Mouse (Mus musculus) hindbrain, embryonic 13.5 days (tissue): ENCODE measurements around the gene Atxn7l1. TPM values are rescaled to one million over a fixed set of nuclear protein-coding genes. Genes with fewer than 3 reads are reported as not detected.
"Not testable (repeated sequence)": the region's sequence is repeated elsewhere in the genome, so short reads cannot be mapped to it uniquely, and the experiment has no call there.

ENCODE experiments used
- ATAC-seq: fragments of 200-750 bp; cut with Nextera tagmentation; 2 replicates; pipeline ENCODE4 v1.8.0; 2017; ENCODE audit warnings: moderate TSS enrichment; ENCODE audit not compliant: low FRiP score
- H3K27ac ChIP-seq: fragments of 300-500 bp; sonication (generic); 2 replicates; pipeline ENCODE4 v1.5.1; 2015; ENCODE audit warnings: inconsistent platforms, mild to moderate bottlenecking, moderate library complexity
- H3K27me3 ChIP-seq: fragments of 300-500 bp; sonication (generic); 2 replicates; pipeline ENCODE4 v1.6.1; 2015; ENCODE audit warnings: mild to moderate bottlenecking, inconsistent platforms
- H3K36me3 ChIP-seq: fragments of 300-500 bp; sonication (generic); 2 replicates; pipeline ENCODE4 v1.6.1; 2015; ENCODE audit warnings: mild to moderate bottlenecking, inconsistent platforms
- H3K4me1 ChIP-seq: fragments of 300-500 bp; sonication (generic); replicated peaks from 2 replicates; pipeline ENCODE4 v1.6.1; 2015; ENCODE audit warnings: inconsistent platforms
- H3K4me2 ChIP-seq: fragments of 300-500 bp; sonication (generic); 2 replicates; pipeline ENCODE4 v1.6.1; 2015; ENCODE audit warnings: inconsistent platforms, mild to moderate bottlenecking, moderate library complexity
- H3K4me3 ChIP-seq: fragments of 300-500 bp; sonication (generic); 2 replicates; pipeline ENCODE4 v1.5.1; 2015; ENCODE audit warnings: mild to moderate bottlenecking, inconsistent platforms
- H3K9ac ChIP-seq: fragments of 300-500 bp; sonication (generic); 2 replicates; pipeline ENCODE4 v1.6.1; 2015; ENCODE audit warnings: mild to moderate bottlenecking, inconsistent platforms
- H3K9me3 ChIP-seq: fragments of 300-500 bp; sonication (generic); 2 replicates; pipeline ENCODE4 v1.6.1; 2016; ENCODE audit warnings: inconsistent platforms
- WGBS: fragments of 180-500 bp; shearing (Covaris S2); methylation state at CpG from one replicate; pipeline ENCODE4 v1.1.7; 2015; 5-methylcytosine and 5-hydroxymethylcytosine counted together
- polyA plus RNA-seq: library from polyadenylated mRNA; unstranded; fragments of >200 nt; fragmentation: Nextera tagmentation; extraction: Ambion mirVana; gene quantifications from 2 replicates; pipeline ENCODE4 v1.2.1, GENCODE M21; 2015

Atxn7l1 gene
- polyA plus RNA-seq, 1 experiment from 2014 or later: 22.4 TPM

DNA sequence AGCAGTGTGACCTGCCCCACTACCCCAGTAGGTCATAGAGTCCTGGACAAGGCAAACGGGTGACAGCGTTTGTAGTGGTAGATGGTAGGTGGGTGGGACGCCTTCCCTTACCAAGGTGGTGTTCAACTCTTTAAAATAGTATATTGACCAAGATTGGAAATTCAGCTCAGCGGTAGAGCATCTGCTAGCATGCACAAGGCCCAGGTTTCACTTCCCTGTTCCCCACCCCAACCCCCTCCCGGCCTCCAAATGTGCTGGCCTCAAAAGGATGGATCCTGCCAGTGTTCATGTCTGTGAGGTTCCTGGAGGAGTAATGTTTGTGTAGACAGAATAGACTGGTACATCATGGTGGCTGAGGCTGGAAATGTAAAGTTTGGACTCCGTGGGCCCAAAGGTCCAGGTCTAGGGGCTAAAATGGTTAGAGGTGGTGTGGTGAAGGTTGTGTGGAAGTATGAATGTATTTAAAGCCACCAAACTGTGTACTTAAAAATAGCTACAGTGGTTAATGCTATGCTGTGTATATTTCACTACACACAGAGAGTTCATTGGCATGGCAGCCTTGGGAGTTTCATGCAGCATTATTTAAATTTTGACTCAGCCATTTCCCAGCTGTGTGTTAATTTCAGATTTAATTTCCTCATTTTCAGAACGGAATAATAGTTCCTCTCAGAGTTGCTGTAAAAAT, 9.0 kb downstream of the Atxn7l1 start:
- H3K27me3 ChIP-seq: no peaks in the 10 kb centered on the region
- peaks cover 30% of the 10 kb centered on the region for H3K4me1 ChIP-seq
- no peaks in the 10 kb centered on the region for H3K9me3 ChIP-seq
- 0 out of 2 replicates have a peak, but pooled peaks cover 8% of the 10 kb centered on the region for H3K36me3 ChIP-seq
- H3K9ac ChIP-seq: no peak overlapping the region
- no peak for ATAC-seq
- H3K4me2 ChIP-seq: no peak overlapping the region
- no peak overlapping the region for H3K4me3 ChIP-seq
- 94% methylated on average over 7 of the region's 7 CpGs for WGBS
- no peak overlapping the region for H3K27ac ChIP-seq

DNA sequence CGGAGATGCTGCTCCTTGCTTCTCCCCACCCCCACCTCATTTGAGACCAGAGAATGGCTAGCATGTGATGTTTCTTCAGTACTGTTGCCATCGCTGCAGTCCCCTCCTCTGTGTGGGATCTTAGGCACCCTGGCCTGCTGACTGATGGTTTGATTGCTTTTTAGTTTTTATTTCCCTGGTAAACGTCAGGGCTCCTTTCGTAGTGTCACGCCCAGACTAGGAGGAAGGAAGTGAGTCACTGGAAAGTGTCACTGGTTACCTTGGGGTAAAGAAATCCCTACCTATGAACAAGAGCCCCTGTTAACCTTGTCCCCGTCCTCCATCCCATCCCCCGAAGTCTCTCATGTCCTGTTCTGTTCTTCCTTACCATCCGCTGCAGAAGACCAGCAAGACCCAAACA, 10.8 kb downstream of the Atxn7l1 start:
- no peak overlapping the region for H3K9ac ChIP-seq
- no peak overlapping the region for H3K27ac ChIP-seq
- 0 out of 2 replicates have a peak, but pooled peaks cover 8% of the 10 kb centered on the region for H3K36me3 ChIP-seq
- no peaks in the 10 kb centered on the region for H3K27me3 ChIP-seq
- no peak for ATAC-seq
- H3K4me3 ChIP-seq: no peak overlapping the region
- whole genome bisulfite sequencing: 83% methylated on average over 8 of the region's 8 CpGs
- no peaks in the 10 kb centered on the region for H3K9me3 ChIP-seq
- H3K4me1 ChIP-seq: peaks cover 41% of the 10 kb centered on the region
- no peak overlapping the region for H3K4me2 ChIP-seq

DNA sequence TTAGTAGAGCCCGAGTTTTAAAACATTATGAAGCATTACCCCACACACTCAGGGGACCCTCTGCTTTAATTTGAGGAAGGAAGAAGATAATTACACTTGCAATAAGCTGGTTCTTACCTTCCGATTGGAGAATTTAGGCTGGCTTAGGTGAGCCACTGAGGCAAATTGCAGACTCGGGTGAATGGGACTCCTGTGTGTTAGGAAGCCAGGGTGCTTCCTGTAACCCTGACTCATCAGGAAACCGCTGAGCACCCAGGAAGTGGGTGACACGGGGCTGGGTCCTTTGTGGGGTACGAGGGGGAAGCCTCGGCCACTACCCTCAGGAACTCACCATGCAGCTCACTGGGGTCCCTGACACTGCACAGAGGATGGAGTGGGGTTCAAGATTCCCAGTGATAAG, 12.9 kb downstream of the Atxn7l1 start:
- no peak overlapping the region for H3K9ac ChIP-seq
- H3K27ac ChIP-seq: no peak overlapping the region
- H3K4me3 ChIP-seq: no peak overlapping the region
- no peak for ATAC-seq
- peaks cover 29% of the 10 kb centered on the region for H3K4me1 ChIP-seq
- no peaks in the 10 kb centered on the region for H3K9me3 ChIP-seq
- H3K4me2 ChIP-seq: no peak overlapping the region
- H3K36me3 ChIP-seq: 0 out of 2 replicates have a peak, but pooled peaks cover 8% of the 10 kb centered on the region
- no peaks in the 10 kb centered on the region for H3K27me3 ChIP-seq
- WGBS: 87% methylated on average over 7 of the region's 7 CpGs

DNA sequence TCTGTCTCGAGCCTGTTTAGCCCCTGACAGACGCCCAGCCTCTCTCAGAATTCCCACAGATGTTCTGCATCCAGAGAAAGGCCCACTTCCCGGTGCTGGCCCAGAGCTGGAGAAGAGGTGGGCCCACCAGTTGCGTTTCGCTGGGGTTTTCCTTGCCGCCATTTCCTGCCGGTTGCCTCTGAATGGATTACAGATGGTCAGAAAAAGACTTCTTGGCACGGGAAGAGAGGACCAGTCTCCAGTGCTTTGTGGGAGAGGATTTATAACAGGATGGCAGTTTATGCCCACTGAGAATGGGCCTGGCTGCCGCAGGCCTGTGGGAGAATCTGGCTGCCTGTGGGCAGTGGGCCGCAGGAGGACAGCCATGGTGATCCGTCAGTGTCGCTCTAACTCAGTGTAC, 15.0 kb downstream of the Atxn7l1 start:
- Histone ChIP-seq H3K4me1 (peaks cover 30% of the 10 kb centered on the region), H3K27me3 (no peaks in the 10 kb centered on the region), H3K27ac (peak overlapping the region; percentile 55), H3K9me3 (no peaks in the 10 kb centered on the region), H3K4me2 (no peak overlapping the region), H3K9ac (0 out of 2 replicates have a peak overlapping the region, but pooled peaks have one; percentile 25), H3K36me3 (0 out of 2 replicates have a peak, but pooled peaks cover 7% of the 10 kb centered on the region), H3K4me3 (no peak overlapping the region)
- ATAC-seq: peak; percentile 61
- 32% methylated on average over 12 of the region's 12 CpGs for WGBS

DNA sequence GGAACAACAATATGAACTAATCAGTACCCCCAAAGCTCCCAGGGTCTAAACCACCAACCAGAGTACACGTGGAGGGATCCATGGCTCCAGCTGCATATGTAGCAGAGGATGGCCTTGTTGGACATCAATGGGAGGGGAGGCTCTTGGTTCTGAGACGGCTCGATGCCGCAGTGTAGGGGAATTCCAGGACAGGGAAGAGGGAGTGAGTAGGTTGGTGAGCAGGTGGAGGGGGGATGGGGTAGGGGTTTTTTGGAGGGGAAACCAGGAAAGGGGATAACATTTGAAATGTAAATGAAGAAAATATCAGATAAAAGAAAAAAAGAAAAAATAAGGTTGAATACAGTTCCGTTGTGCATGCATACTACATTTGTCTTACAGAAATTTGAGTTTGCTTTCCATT, 16.5 kb downstream of the Atxn7l1 start:
- not testable (repeated sequence) for H3K9ac ChIP-seq, ATAC-seq, H3K27ac ChIP-seq, H3K9me3 ChIP-seq, H3K36me3 ChIP-seq, H3K27me3 ChIP-seq, H3K4me2 ChIP-seq, H3K4me3 ChIP-seq
- peaks cover 24% of the 10 kb centered on the region for H3K4me1 ChIP-seq
- 93% methylated on average over 5 of the region's 5 CpGs for WGBS

DNA sequence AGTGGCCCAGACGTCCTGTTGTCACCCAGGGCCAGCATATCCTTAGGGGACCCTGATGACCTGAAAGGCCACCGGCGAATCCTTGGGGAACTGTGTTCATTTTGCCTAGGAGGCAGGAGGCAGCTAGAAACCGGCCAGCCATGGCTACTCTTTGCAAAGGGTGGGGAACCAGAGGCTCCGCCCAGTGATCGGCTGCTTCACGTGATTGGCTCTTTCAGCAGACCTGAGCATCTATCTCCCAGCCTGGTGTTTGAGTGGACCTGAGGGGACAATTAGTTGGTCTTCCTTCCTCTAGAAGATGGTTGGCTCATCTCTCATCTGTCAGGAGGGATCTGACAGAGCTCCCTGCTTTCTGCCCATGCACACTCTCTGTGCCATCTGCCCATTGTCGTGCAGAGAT, 19.2 kb downstream of the Atxn7l1 start:
- Histone ChIP-seq H3K4me1 (peaks cover 18% of the 10 kb centered on the region), H3K4me3 (no peak overlapping the region), H3K9me3 (no peaks in the 10 kb centered on the region), H3K27me3 (no peaks in the 10 kb centered on the region), H3K27ac (no peak overlapping the region), H3K4me2 (no peak overlapping the region), H3K9ac (no peak overlapping the region), H3K36me3 (peaks cover 7% of the 10 kb centered on the region; the same call in 1 of the 2 replicates)
- ATAC-seq: no peak
- 56% methylated on average over 8 of the region's 8 CpGs for WGBS

DNA sequence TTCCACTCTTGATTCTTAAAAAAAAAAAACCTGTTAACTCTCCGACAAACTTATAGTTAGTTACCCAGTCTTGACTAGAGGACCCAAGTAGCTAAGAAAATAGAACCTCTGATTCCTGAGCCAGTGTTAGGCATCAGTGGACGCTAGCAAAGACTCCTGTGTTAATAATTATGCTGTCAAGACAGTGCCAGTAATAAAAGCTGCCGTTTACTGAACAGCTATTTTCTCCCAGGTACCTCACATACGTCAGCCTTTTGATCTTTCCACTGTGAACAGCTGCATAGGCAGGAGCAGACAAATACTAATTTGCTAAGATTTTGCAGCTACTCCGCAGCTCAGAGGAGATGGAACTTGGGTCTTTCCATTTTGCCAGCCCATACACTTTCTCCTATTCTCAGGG, 20.1 kb downstream of the Atxn7l1 start:
- Histone ChIP-seq H3K9ac (no peak overlapping the region), H3K36me3 (peaks cover 7% of the 10 kb centered on the region; the same call in 1 of the 2 replicates), H3K27ac (no peak overlapping the region), H3K9me3 (no peaks in the 10 kb centered on the region), H3K4me1 (peaks cover 14% of the 10 kb centered on the region), H3K4me2 (no peak overlapping the region), H3K4me3 (no peak overlapping the region), H3K27me3 (no peaks in the 10 kb centered on the region)
- ATAC-seq: no peak
- WGBS: 84% methylated on average over 5 of the region's 5 CpGs

DNA sequence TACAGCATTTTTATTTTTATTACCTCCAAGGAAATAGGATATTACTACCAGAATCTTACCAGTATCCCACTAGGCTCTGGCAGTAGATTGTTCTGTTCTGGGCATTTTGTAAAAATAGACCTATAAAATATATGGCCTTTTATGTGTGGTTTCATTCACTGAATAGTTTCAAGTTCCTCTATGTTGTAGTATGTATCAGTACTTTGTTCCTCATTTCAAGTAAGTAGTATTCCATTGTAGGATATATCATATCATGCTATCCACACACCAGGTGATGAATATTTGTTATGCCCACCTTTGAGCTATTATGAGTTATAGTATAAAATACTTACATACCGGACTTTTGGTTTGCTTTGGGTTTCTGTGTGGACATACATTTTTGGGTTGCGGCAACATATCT, 21.0 kb downstream of the Atxn7l1 start:
- no peak overlapping the region for H3K4me2 ChIP-seq
- H3K4me1 ChIP-seq: peaks cover 13% of the 10 kb centered on the region
- ATAC-seq: no peak
- H3K27me3 ChIP-seq: no peaks in the 10 kb centered on the region
- 97% methylated on average over 2 of the region's 2 CpGs for WGBS
- H3K4me3 ChIP-seq: no peak overlapping the region
- H3K36me3 ChIP-seq: peaks cover 7% of the 10 kb centered on the region; the same call in 1 of the 2 replicates
- H3K9ac ChIP-seq: no peak overlapping the region
- H3K27ac ChIP-seq: no peak overlapping the region
- H3K9me3 ChIP-seq: no peaks in the 10 kb centered on the region

DNA sequence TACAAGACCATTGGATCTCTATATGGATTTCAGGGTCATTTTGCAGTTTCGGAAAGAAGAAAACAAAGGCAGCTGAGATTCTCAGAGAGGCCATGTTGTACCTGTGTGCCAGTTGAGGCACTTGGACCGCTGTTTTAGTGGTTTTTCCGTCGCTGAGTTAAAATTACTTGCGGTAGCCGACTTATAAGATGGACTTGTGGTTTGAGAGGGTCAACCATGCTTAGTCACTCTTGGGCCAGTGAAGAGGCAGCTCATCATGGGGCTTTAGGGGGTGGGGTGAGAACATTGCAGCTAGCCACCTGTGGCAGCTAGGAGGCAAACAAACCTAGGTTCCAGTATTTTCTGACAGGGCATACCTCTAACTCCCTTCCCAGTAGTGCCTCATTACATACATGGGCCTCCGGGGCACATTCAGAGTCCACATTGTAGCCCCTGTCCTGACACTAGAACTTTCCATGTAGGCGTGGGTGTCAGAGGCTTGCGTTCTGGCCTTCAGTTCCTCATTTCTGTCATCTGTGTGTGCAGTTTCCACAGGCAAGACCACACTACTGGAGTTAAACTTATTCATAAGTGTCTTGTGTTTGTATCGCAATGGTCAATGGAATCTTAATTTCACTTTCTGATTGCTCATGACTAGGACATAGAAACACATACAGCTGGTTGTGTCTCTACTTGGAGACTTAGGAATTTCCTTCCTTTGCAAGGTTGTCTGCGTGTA, 22.4 kb downstream of the Atxn7l1 start:
- no peak overlapping the region for H3K9ac ChIP-seq
- ATAC-seq: no peak
- WGBS: 93% methylated on average over 11 of the region's 11 CpGs

DNA sequence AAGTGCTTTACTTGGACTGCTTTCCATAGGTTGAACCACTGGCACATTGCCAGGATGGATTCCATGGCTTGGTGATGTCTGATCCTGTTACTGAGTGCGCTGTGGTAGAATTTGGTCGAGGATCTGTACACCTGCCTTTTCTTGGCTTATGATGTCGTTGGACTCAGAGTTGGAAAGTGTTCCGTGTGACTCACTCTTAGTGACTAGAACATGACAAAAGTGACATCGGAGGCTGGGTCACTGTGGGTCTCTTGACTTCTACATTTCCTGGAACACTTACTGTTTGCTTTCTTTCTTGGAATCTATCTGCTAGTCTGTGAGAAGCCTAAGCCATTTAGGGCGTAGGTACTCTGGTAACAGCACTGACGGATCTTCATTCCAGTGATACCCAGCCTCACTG, 23.3 kb downstream of the Atxn7l1 start:
- H3K4me1 ChIP-seq: peaks cover 30% of the 10 kb centered on the region
- no peak overlapping the region for H3K9ac ChIP-seq
- no peaks in the 10 kb centered on the region for H3K9me3 ChIP-seq
- no peaks in the 10 kb centered on the region for H3K27me3 ChIP-seq
- ATAC-seq: no peak
- no peak overlapping the region for H3K4me2 ChIP-seq
- WGBS: 94% methylated on average over 7 of the region's 7 CpGs
- H3K4me3 ChIP-seq: no peak overlapping the region
- H3K36me3 ChIP-seq: peaks cover 2% of the 10 kb centered on the region; the same call in 1 of the 2 replicates
- no peak overlapping the region for H3K27ac ChIP-seq

More for the DNA sequence above, 22.4 kb downstream of the Atxn7l1 start:
- H3K27me3 ChIP-seq: no peaks in the 10 kb centered on the region
- peaks cover 7% of the 10 kb centered on the region; the same call in 1 of the 2 replicates for H3K36me3 ChIP-seq
- no peak overlapping the region for H3K4me3 ChIP-seq
- H3K4me1 ChIP-seq: peaks cover 22% of the 10 kb centered on the region
- no peak overlapping the region for H3K27ac ChIP-seq
- no peaks in the 10 kb centered on the region for H3K9me3 ChIP-seq
- no peak overlapping the region for H3K4me2 ChIP-seq

DNA sequence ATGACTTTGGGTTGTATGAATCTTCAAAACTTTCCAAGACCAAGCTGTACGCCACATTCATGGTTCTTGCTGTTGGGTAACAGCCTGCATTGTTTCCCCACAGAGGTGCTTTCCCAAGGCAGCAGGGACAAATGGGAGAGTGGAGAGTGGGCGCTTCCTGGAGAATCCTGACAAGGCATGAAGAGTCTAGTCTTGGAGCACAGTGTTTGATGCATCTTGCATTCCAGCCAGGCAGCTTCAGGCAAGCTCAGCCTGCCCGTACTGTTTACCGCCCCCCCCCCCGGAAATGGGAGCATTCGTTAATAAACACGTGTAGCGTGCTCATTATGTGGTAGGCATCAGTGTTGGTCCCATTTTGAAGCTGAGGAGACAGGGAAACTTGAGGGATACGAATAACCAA, 25.4 kb downstream of the Atxn7l1 start:
- WGBS: 88% methylated on average over 9 of the region's 9 CpGs

DNA sequence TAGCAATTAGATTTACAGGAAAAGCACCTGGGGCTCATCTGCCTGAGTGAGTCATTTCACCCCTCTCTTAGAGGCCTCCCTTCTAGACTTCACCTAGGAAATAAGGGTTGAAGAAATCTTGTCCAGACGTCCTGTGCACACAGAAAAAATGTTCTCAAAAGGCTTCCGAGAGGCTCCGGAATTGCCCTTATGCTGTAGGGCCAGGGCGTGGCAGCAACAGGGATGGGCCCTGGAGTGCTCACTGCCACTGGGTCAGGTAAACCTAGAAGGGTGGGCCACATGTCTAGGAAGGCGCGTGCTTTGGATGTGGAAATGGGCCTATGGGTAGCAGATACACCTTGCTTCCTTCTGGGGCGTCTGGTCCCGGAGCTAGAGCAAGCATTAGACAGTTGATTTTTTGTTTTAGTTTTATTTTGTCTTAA, 26.2 kb downstream of the Atxn7l1 start:
- 89% methylated on average over 8 of the region's 8 CpGs for WGBS
- ATAC-seq: no peak

More for the DNA sequence above, 25.4 kb downstream of the Atxn7l1 start:
- peaks cover 33% of the 10 kb centered on the region for H3K4me1 ChIP-seq
- no peaks in the 10 kb centered on the region for H3K9me3 ChIP-seq
- H3K27me3 ChIP-seq: no peaks in the 10 kb centered on the region
- H3K9ac ChIP-seq: no peak overlapping the region
- H3K4me3 ChIP-seq: no peak overlapping the region
- no peaks in the 10 kb centered on the region; the same call in 1 of the 2 replicates for H3K36me3 ChIP-seq
- H3K4me2 ChIP-seq: no peak overlapping the region
- ATAC-seq: no peak
- no peak overlapping the region for H3K27ac ChIP-seq

More for the DNA sequence above, 26.2 kb downstream of the Atxn7l1 start:
- Histone ChIP-seq H3K27me3 (no peaks in the 10 kb centered on the region), H3K4me1 (peaks cover 33% of the 10 kb centered on the region), H3K9ac (no peak overlapping the region), H3K36me3 (no peaks in the 10 kb centered on the region; the same call in 1 of the 2 replicates), H3K27ac (0 out of 2 replicates have a peak overlapping the region, but pooled peaks have one; percentile 48), H3K4me3 (no peak overlapping the region), H3K4me2 (no peak overlapping the region), H3K9me3 (no peaks in the 10 kb centered on the region)
